Mouse (Mus musculus) right cerebral cortex, postnatal 25 days (tissue): ENCODE measurements at regions not wholly inside any gene's neighbourhood (a gene's known extent, or its start where the extent isn't known, plus 50 kb on each side); places are given as distances from the start of the nearest gene placed in this dataset.
A peak's percentile ranks its signal among the peaks of the same experiment; 100 is the strongest.

ENCODE experiments used
- DNase-seq: peaks from one replicate; pipeline ENCODE4 v3.0.0; 2022

DNA sequence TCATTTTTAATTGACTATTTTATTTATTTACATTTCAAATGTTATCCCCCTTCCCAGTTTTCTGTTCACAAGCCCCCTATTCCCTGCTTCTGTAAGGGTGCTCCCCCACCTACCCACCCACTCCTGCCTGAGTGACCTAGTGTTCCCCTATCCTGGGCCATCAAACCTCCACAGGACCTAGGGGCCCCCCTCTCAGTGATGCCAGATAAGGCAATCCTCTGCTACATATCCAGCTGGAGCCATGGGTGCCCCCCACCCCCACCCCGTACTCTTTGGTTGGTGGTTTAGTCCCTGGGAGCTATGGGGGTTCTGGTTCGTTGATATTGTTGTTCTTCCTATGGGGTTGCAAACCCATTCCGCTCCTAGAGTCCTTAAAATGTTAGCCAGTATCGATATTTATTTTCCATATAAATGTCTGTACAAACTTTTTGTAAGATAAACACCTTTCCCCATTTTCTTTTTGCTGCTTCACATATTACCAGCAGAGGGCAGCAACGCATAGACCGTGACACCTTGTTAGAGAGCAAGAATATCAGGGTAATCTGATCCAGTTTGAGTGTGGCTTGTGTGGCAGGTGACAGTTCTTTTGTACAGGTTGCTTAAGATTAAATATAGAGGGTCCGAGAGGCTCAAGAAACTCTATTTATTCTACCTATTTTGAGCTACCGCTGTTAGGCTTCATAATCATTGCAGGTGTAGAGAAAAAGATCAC, 177.2 kb upstream of the Scn7a start:
- DNase-seq, result peak; percentile 19

DNA sequence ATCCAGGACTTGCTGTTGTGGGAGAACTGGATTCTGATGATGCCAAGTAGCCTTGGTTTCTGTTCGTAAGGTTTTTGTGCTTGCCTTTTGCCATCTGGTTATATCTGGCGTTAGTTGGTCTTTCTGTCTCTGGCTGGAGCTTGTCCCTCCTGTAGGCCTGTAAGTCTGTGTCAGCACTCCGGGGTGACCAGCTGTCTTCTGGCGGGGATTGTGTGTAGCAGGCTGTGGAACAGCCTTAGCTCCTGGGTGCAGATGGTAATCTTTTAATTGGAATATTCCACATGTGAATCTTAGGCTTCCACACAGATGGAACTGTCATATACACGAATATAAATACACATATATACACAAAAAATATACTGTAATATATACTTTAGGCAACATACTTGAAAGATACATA, 156.5 kb upstream of the Scn7a start:
- no peak for DNase-seq

DNA sequence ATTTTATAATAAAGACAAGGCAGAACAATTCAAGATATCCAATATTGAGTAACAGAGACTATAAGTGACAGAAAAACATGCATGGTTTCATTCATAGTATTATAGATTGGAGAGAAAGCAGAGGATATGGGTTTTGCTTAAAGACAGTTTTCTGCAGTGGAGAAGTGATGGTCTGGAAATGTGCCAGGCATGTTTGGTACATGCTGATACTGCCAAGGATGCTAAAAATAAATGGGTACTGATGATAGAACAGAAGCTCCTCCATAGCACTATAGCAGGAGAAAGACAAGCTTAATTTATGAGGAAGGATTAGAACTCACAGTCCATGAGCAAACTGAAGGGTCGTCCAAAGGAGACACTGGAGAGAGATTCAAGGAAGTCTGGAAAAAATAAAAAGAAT, 113.3 kb upstream of the Scn7a start:
- no peak for DNase-seq

DNA sequence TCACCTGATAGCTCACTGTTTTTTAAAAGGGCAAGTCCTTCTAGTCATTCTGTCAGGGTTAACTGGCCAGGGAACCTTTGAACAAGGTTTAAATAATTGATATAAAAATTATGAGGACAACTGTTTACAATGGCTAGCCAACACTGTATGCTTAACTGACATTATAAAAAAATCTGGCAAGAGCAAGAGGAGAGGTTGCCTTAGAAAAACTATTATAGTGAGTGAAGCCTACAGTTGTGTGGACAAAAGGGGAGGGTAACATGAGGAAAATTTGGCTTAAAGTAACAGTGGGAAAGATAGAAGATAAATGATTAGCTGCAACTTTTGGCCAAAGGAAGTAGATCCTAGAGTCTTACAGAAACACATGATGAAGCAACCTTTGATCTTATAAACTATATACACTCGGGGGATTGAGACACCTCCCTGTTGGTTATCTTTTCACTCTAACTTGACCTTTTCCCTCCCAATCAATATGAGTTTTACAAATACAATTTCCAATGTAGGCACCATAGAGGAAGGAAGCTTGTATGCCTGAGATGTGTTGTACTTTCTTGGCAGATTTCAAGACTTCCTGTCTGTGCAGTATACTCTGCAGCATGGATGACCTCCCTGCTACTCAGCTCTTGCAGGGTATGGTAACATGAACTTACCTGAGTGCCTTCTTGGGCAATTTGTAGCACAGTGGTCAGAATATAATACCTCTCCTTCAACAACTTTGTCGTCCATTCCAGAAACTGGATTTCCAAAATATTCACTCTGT, 82.9 kb upstream of the Scn7a start:
- no peak for DNase-seq
